Mouse (Mus musculus) NIH3T3 (cell line): ENCODE measurements at regions not wholly inside any gene's neighbourhood (a gene's known extent, or its start where the extent isn't known, plus 50 kb on each side); places are given as distances from the start of the nearest gene placed in this dataset.

ENCODE experiments used
- DNase-seq: peaks from one replicate; pipeline ENCODE4 v3.0.0-alpha.2; 2012; ENCODE audit warnings: low read depth

DNA sequence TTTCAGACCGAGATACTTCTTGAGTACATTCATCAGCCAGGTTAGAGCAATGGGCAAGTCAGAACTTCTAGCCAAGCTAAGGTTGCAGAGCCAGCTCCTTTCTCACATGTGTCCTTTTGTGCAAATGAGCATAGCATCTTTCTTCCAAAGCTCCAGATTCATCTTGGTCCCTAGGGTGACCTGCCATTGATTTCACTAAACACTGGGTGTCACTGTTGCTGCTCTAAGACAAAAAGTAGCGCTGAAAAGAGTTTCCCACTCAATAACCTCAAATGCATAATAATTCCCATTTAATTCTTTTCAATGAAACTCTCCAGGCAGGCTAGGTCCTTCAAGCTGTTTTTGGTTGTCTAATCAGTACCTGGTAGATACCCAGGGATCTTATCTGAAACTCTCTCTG is 688.6 kb upstream of the BB014433 start:
- no peak for DNase-seq

- DNase-seq: peak; percentile 13
Observed at GRCm38 (mm10) chr8:15731324-15731723, 685.4 kb upstream of the BB014433 start.

DNA sequence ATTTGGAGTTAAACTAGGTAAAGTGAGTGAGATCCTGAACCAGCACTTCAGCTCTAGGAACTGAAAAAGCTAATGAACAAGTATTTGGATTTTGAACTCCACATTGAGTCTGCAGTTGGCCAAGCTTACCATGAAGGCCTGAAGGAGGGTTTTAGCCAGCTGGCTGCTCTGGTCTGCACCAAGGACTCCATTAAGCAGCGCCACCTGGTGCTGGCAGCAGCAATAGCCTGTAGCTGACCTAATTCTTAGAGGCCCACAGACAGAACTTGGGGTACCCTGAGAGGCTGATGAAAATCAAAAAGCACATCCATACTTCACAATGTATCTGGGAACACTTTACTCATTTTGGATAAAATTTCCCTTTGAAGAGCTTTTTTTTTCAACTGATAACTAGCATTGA is 683.2 kb upstream of the BB014433 start:
- peak; percentile 49 for DNase-seq

GRCm38 (mm10) chr8:15726310-15726709 is 680.4 kb upstream of the BB014433 start:
- DNase-seq: no peak
